26 mouse cellular contexts compared by ENCODE assay signal in the genomic region with DNA sequence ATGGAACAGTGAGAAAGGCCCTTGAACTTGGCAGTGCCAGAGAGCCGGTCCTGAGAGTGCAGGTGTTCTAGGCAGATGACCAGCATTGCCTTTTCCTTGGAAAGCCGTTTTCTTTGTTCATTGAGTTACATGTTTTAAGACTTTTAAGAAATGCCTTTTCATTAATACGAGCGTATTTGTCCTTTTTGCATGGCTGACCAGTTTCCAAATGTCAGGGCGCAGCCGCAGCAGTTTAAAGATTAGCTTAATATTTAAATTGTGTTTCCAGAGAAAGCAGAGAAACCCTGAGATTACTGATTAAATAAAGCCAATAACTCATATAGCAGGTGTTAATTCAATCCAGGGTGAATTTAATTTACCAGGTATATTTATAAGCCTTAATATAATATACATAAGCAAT. TPM values are rescaled to one million over a fixed set of nuclear protein-coding genes. Genes with fewer than 3 reads are reported as not detected.
DNase-seq lines count a peak whose midpoint lies in the region; ATAC-seq and TF ChIP-seq lines count a peak whose summit lies in the region.
"Had no signal": no experiment of that assay in that cellular context is flagged by ENCODE, and none has a peak within 500 bp of the region (broad histone marks: within the 10 kb centered on the region; RNA-seq: fewer than 3 reads in every experiment).

No protein-coding gene starts in this region.

- no peak overlapping the region for H3K4me3 ChIP-seq in kidney, adult 2 months (ENCODE audit: insufficient read depth, low read depth, low read length)
- no peak overlapping the region for H3K4me3 ChIP-seq in kidney, embryonic 15.5 days (replicated peaks)
- H3K4me3 ChIP-seq: embryonic facial prominence, embryonic 12.5 days; embryonic facial prominence, embryonic 15.5 days; heart, adult 2 months; heart, embryonic 10.5 days; heart, embryonic 13.5 days had no signal

- no peak overlapping the region for H3K27ac ChIP-seq in kidney, adult 2 months (ENCODE audit: insufficient read depth, low read depth, low read length)
- H3K27ac ChIP-seq in kidney, embryonic 15.5 days = peak overlapping the region; percentile 79
- H3K27ac ChIP-seq: embryonic facial prominence, embryonic 12.5 days; embryonic facial prominence, embryonic 15.5 days; heart, adult 2 months; heart, embryonic 10.5 days; heart, embryonic 13.5 days; hindbrain, embryonic 14.5 days had no signal

- 38% methylated on average over 6 of the region's 6 CpGs for WGBS in kidney, adult 2 months
- WGBS in kidney, embryonic 15.5 days = 62% methylated on average over 6 of the region's 6 CpGs

- no peak for TF ChIP-seq CTCF in kidney, adult 2 months (conservative IDR thresholded peaks at IDR 0.05; ENCODE audit: insufficient read depth, insufficient read length, low read depth, low read length)

- H3K4me1 ChIP-seq in kidney, adult 2 months (ENCODE audit: control insufficient read depth, insufficient read depth, low read length) = peaks cover 9% of the 10 kb centered on the region; the same call in 1 of the 2 replicates
- peaks cover 47% of the 10 kb centered on the region for H3K4me1 ChIP-seq in kidney, embryonic 15.5 days

- no peaks in the 10 kb centered on the region for H3K36me3 ChIP-seq in kidney, adult 2 months (ENCODE audit: control insufficient read depth, insufficient read depth, low read length)
- H3K36me3 ChIP-seq in kidney, embryonic 15.5 days = no peaks in the 10 kb centered on the region
- H3K36me3 ChIP-seq: embryonic facial prominence, embryonic 12.5 days; embryonic facial prominence, embryonic 15.5 days; heart, embryonic 10.5 days; heart, embryonic 13.5 days had no signal

- ATAC-seq in kidney, embryonic 15.5 days (replicated peaks; ENCODE audit: low FRiP score) = no peak
- ATAC-seq: CD4-positive, CD25-positive, alpha-beta regulatory T cell, adult 4 months; forebrain, embryonic 14.5 days; forebrain, postnatal 0 days had no signal

- peak; percentile 81 for DNase-seq in kidney, adult 2 months
- no peak for DNase-seq in kidney, postnatal 4 days
- DNase-seq in kidney, adult 9 months = peak; percentile 70
- DNase-seq in kidney, postnatal 36 days = peak; percentile 45 to 54
- DNase-seq in right cerebral cortex, adult 2 months (ENCODE audit: low spot score in 2 of 2) = no peak
- no peak for DNase-seq in frontal cortex, postnatal 36 days (ENCODE audit: low spot score in 2 of 2)
- DNase-seq: adrenal gland, adult 2 months; adrenal gland, postnatal 14 days; cerebellum, adult 11 months; cerebellum, adult 2 months; cerebellum, adult 9-11 months; cerebellum, postnatal 25 days; forebrain, postnatal 0 days; gastrocnemius, postnatal 10 days; gastrocnemius, postnatal 36 days; heart, adult 2 months; heart, postnatal 14 days; heart, postnatal 4 days had no signal

- H3K9ac ChIP-seq in kidney, embryonic 15.5 days = no peak overlapping the region
- H3K9ac ChIP-seq: embryonic facial prominence, embryonic 12.5 days; embryonic facial prominence, embryonic 15.5 days; forebrain, postnatal 0 days; heart, embryonic 13.5 days; hindbrain, embryonic 14.5 days had no signal

- no peaks in the 10 kb centered on the region for H3K27me3 ChIP-seq in kidney, adult 2 months (replicated peaks; ENCODE audit: control insufficient read depth, insufficient read depth, low read length)
- no peaks in the 10 kb centered on the region for H3K27me3 ChIP-seq in kidney, embryonic 15.5 days
- H3K27me3 ChIP-seq: embryonic facial prominence, embryonic 12.5 days; embryonic facial prominence, embryonic 15.5 days had no signal

- H3K4me2 ChIP-seq in kidney, embryonic 15.5 days = no peak overlapping the region
- H3K4me2 ChIP-seq: embryonic facial prominence, embryonic 12.5 days; embryonic facial prominence, embryonic 15.5 days; heart, embryonic 13.5 days; hindbrain, embryonic 14.5 days had no signal

- no peak for TF ChIP-seq POLR2A in kidney, adult 2 months (IDR thresholded peaks at IDR 0.05; ENCODE audit: low read depth, low read length)

- no peaks in the 10 kb centered on the region for H3K9me3 ChIP-seq in kidney, embryonic 15.5 days (replicated peaks)
- H3K9me3 ChIP-seq: embryonic facial prominence, embryonic 12.5 days; embryonic facial prominence, embryonic 15.5 days; heart, embryonic 10.5 days; heart, embryonic 13.5 days had no signal

RNA-seq across cellular contexts. Expression of a gene that starts 14.0 kb away (rescaled TPM):
- 78.3 and 82.5 TPM in 2 replicates for polyA plus RNA-seq in kidney, adult 2 months (2012; rRNA removed)
- polyA plus RNA-seq in kidney, embryonic 15.5 days (2015; fragmentation: Nextera tagmentation; extraction: Ambion mirVana) = 103 and 107 TPM in 2 replicates
- polyA plus RNA-seq: CD4-positive, CD25-positive, alpha-beta regulatory T cell, adult 4 months had no signal

Comparison
In these comparisons a context has a peak if more than half of its experiments do, and no peak if none do; other contexts are left out.
1. DNase-seq: peak in kidney, adult 2 months (single experiment), kidney, adult 9 months (single experiment) and kidney, postnatal 36 days (2 of 2); none in kidney, postnatal 4 days (0 of 2), right cerebral cortex, adult 2 months (0 of 2) and frontal cortex, postnatal 36 days (0 of 2).